Mouse (Mus musculus) B cell, adult (primary cell): ENCODE data around the gene Vmn2r116. TPM values are rescaled to one million over a fixed set of nuclear protein-coding genes. Genes with fewer than 3 reads are reported as not detected.

Experiments
- total RNA-seq: library from RNA; stranded (reverse); gene quantifications from 4 replicates; pipeline ENCODE4 v1.2.4, GENCODE M21; 2023; ENCODE audit not compliant: inconsistent age

The Vmn2r116 gene
- not detected in 4 replicates for total RNA-seq

DNA sequence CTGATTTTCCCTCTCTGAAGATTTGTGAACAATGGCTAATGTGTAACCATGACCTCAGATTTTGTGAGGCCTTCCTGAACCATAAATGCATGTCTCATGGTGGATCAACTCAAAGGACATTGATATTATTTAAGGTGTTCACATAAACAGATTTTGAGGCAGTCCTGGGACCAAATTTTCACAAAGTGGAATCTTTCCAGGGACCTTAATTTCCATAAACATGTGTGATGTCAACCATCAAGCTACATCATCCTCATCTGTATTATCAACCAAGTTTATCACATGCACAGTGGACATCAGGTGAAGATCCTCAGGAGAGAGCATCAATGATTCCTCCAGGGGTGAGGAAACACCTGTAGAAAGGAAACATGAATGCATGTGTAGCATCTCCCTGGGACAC, at the start of gene Vmn2r116:
Vmn2r116 (plus strand) TSS at position 301 of the 400 bp plus-strand sequence.

DNA sequence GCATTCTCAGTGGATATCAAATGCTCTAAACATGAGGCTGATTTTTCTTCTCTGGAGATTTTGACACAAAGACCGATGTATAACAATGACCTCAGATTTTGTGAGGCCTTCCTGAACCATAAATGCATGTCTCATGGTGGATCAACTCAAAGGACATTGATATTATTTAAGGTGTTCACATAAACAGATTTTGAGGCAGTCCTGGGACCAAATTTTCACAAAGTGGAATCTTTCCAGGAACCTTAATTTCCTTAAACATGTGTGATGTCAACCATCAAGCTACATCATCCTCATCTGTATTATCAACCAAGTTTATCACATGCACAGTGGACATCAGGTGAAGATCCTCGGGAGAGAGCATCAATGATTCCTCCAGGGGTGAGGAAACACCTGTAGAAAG, 41.0 kb upstream of the Vmn2r116 start, which contains the start of gene Vmn2r115:
Vmn2r115 (plus strand) TSS at position 301 of the 400 bp plus-strand sequence.

Other genes starting within 250 kb of the Vmn2r116 start
- 4.3 to 8.5 TPM (median 7.0 TPM) in 4 replicates for gene Zfp40, start 191.4 kb upstream of the Vmn2r116 start, total RNA-seq
- not detected in 4 replicates for gene Vmn2r114, start 72.1 kb upstream of the Vmn2r116 start, total RNA-seq
- not detected in 4 replicates for gene Vmn2r115, start 40.9 kb upstream of the Vmn2r116 start, total RNA-seq
- not detected in 4 replicates for gene Vmn2r117, start 95.1 kb downstream of the Vmn2r116 start, total RNA-seq
- gene Zfp213, start 179.6 kb downstream of the Vmn2r116 start, total RNA-seq = 7.7 to 10.6 TPM (median 9.1 TPM) in 4 replicates
- gene Zfp13, start 214.9 kb downstream of the Vmn2r116 start, total RNA-seq = 0.24 TPM in 1 of 4 replicates, not detected in the others
- not detected in 4 replicates for gene Zscan10, start 216.3 kb downstream of the Vmn2r116 start, total RNA-seq